Mouse (Mus musculus): ENCODE measurements around the gene 1500009C09Rik. TPM values are rescaled to one million over a fixed set of nuclear protein-coding genes. Genes with fewer than 3 reads are reported as not detected.

The 1500009C09Rik gene
- not detected for polyA plus RNA-seq (2012; fragmentation: generic; extraction: Trizol)

DNA sequence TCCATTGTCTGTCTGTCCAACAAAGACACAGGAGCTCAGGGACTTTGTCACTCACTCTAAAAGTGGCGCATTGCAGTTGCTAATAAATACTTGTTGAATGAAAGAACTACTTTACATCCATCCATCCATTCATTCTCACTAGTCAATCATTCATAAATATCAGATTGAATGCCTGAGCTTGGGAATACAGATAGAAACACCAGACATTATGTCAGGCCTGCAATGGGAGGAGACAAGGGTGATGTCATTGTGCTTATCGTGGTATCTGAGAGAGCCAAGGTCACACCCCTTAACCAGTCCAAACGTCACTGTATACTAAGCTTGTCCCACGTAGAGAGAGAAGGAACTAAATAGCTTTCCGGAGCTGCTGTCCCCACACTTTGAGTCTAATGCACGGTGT is at the start of gene 1500009C09Rik:
1500009C09Rik (plus strand) TSS at position 301 of the 400 bp plus-strand sequence.
- TF ChIP-seq E2F4 (IDR thresholded peaks at IDR 0.05; ENCODE audit: insufficient read depth) (no peak), POLR2A (IDR thresholded peaks at IDR 0.05; ENCODE audit: insufficient read length, low read depth) (no peak), SRF (IDR thresholded peaks at IDR 0.05; ENCODE audit: control insufficient read depth, insufficient read length, low read depth) (no peak), REST (IDR thresholded peaks at IDR 0.05; ENCODE audit: insufficient read depth, insufficient read length) (no peak), MAX (IDR thresholded peaks at IDR 0.05; ENCODE audit: low read depth) (no peak), TCF12 (IDR thresholded peaks at IDR 0.05; ENCODE audit: insufficient read depth, poor library complexity, severe bottlenecking) (no peak), USF1 (IDR thresholded peaks at IDR 0.05; ENCODE audit: low read depth) (no peak), MYOD1 (IDR thresholded peaks at IDR 0.05; ENCODE audit: control insufficient read depth in 1 of 3, insufficient read length in 2 of 3, low read depth in 2 of 3) (no peak), MYOG (IDR thresholded peaks at IDR 0.05; ENCODE audit: control insufficient read depth in 1 of 3, insufficient read depth in 1 of 3, insufficient read length in 2 of 3, low read depth in 2 of 3) (no peak), POLR2AphosphoS2 (IDR thresholded peaks at IDR 0.05; ENCODE audit: insufficient read length, low read depth) (no peak), CEBPB (IDR thresholded peaks at IDR 0.05; ENCODE audit: insufficient read depth, poor library complexity, severe bottlenecking) (no peak), TCF3 (IDR thresholded peaks at IDR 0.05; ENCODE audit: insufficient read length, low read depth) (no peak)
- no peak within 1 kb of the TSS for H3K4me2 ChIP-seq (ENCODE audit: low read depth)
- no peaks in the 10 kb centered on the region for H3K36me3 ChIP-seq (ENCODE audit: control insufficient read depth, insufficient read depth)
- no peaks in the 10 kb centered on the region for H3K79me2 ChIP-seq (ENCODE audit: control insufficient read depth, insufficient read depth)
- no peak within 1 kb of the TSS for H3K4me3 ChIP-seq
- H3K27me3 ChIP-seq (ENCODE audit: control insufficient read depth, insufficient read depth, insufficient read length) = peaks cover 15% of the 10 kb centered on the region
- no peak within 1 kb of the TSS for H3ac ChIP-seq (ENCODE audit: control insufficient read depth, insufficient read length)

GRCm38 (mm10) chr15:82203090-82203489 is 49.1 kb upstream of the 1500009C09Rik start:
- no peak for TF ChIP-seq POLR2AphosphoS2 (IDR thresholded peaks at IDR 0.05; ENCODE audit: insufficient read length, low read depth)
- peak; percentile 15 for TF ChIP-seq POLR2A (IDR thresholded peaks at IDR 0.05; ENCODE audit: insufficient read length, low read depth)
- no peak for TF ChIP-seq TCF12 (IDR thresholded peaks at IDR 0.05; ENCODE audit: insufficient read depth, poor library complexity, severe bottlenecking)
- TF ChIP-seq USF1 (IDR thresholded peaks at IDR 0.05; ENCODE audit: low read depth) = no peak
- no peak for TF ChIP-seq CEBPB (IDR thresholded peaks at IDR 0.05; ENCODE audit: insufficient read depth, poor library complexity, severe bottlenecking)
- Histone ChIP-seq H3K36me3 (ENCODE audit: control insufficient read depth, insufficient read depth) (peaks cover 64% of the 10 kb centered on the region), H3ac (ENCODE audit: control insufficient read depth, insufficient read length) (no peak overlapping the region), H3K4me3 (no peak overlapping the region), H3K27me3 (ENCODE audit: control insufficient read depth, insufficient read depth, insufficient read length) (no peaks in the 10 kb centered on the region), H3K79me2 (ENCODE audit: control insufficient read depth, insufficient read depth) (no peaks in the 10 kb centered on the region), H3K4me2 (ENCODE audit: low read depth) (no peak overlapping the region)

GRCm38 (mm10) chr15:82203611-82204351 is 48.4 kb upstream of the 1500009C09Rik start:
- H3K27me3 ChIP-seq (ENCODE audit: control insufficient read depth, insufficient read depth, insufficient read length) = no peaks in the 10 kb centered on the region
- TF ChIP-seq POLR2A (IDR thresholded peaks at IDR 0.05; ENCODE audit: insufficient read length, low read depth) = peak; percentile 41
- peak; percentile 82 for TF ChIP-seq POLR2AphosphoS2 (IDR thresholded peaks at IDR 0.05; ENCODE audit: insufficient read length, low read depth)
- no peak for TF ChIP-seq USF1 (IDR thresholded peaks at IDR 0.05; ENCODE audit: low read depth)
- TF ChIP-seq E2F4 (IDR thresholded peaks at IDR 0.05; ENCODE audit: insufficient read depth) = no peak
- TF ChIP-seq TCF12 (IDR thresholded peaks at IDR 0.05; ENCODE audit: insufficient read depth, poor library complexity, severe bottlenecking) = no peak
- TF ChIP-seq TCF3 (IDR thresholded peaks at IDR 0.05; ENCODE audit: insufficient read length, low read depth) = no peak
- no peak for TF ChIP-seq CEBPB (IDR thresholded peaks at IDR 0.05; ENCODE audit: insufficient read depth, poor library complexity, severe bottlenecking)
- TF ChIP-seq REST (IDR thresholded peaks at IDR 0.05; ENCODE audit: insufficient read depth, insufficient read length) = no peak
- no peak overlapping the region for H3K4me3 ChIP-seq
- H3ac ChIP-seq (ENCODE audit: control insufficient read depth, insufficient read length) = no peak overlapping the region
- no peaks in the 10 kb centered on the region for H3K79me2 ChIP-seq (ENCODE audit: control insufficient read depth, insufficient read depth)
- H3K36me3 ChIP-seq (ENCODE audit: control insufficient read depth, insufficient read depth) = peaks cover 57% of the 10 kb centered on the region
- H3K4me2 ChIP-seq (ENCODE audit: low read depth) = no peak overlapping the region

GRCm38 (mm10) chr15:82204680-82205371 is 47.4 kb upstream of the 1500009C09Rik start:
- H3K27me3 ChIP-seq (ENCODE audit: control insufficient read depth, insufficient read depth, insufficient read length) = no peaks in the 10 kb centered on the region

DNA sequence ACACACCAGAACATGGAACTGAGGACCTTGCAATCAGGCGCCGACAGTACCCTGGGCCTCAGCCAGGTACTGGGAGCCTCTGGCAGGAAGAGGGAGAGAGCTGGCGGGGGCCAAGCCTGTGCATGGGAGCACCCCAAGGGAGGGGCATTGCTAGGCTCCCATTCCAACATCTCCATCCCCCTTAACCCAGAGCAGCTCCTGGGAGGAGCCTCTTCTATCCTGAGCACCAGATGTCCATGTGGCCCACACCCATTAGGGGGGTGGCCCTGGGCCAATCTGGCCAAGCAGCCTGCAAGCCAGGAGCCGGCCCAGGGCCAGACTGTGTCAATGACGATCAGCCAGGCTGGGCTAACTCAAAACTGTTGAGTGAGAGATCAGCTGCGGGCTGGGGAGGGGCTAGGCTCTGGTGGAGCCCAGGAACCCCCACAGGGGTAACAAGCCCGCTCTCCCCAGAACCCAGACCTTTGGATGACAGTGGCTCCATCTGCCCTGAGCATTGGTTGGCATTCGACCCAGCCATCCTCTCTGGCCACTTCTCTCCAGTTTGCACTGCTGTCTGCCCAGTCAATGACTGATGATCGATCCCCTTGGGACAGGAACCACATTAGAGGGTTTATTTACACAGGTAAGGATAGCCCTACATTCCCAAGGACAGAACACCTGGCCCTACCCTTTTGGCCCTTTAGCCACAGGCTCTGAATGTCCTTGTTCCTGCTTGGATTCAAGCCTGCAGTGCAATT is 45.7 kb upstream of the 1500009C09Rik start:
- H3K4me2 ChIP-seq (ENCODE audit: low read depth) = no peak overlapping the region
- H3K36me3 ChIP-seq (ENCODE audit: control insufficient read depth, insufficient read depth) = peaks cover 36% of the 10 kb centered on the region

More at GRCm38 (mm10) chr15:82204680-82205371, 47.4 kb upstream of the 1500009C09Rik start:
- no peak for TF ChIP-seq MAX (IDR thresholded peaks at IDR 0.05; ENCODE audit: low read depth)
- no peak for TF ChIP-seq REST (IDR thresholded peaks at IDR 0.05; ENCODE audit: insufficient read depth, insufficient read length)
- no peaks in the 10 kb centered on the region for H3K79me2 ChIP-seq (ENCODE audit: control insufficient read depth, insufficient read depth)
- H3K36me3 ChIP-seq (ENCODE audit: control insufficient read depth, insufficient read depth) = peaks cover 53% of the 10 kb centered on the region
- no peak overlapping the region for H3K4me2 ChIP-seq (ENCODE audit: low read depth)
- H3K4me3 ChIP-seq = no peak overlapping the region
- H3ac ChIP-seq (ENCODE audit: control insufficient read depth, insufficient read length) = no peak overlapping the region

More for the DNA sequence above, 45.7 kb upstream of the 1500009C09Rik start:
- TF ChIP-seq CEBPB (IDR thresholded peaks at IDR 0.05; ENCODE audit: insufficient read depth, poor library complexity, severe bottlenecking) (no peak), MAX (IDR thresholded peaks at IDR 0.05; ENCODE audit: low read depth) (no peak), POLR2AphosphoS2 (IDR thresholded peaks at IDR 0.05; ENCODE audit: insufficient read length, low read depth) (peak; percentile 18), USF1 (IDR thresholded peaks at IDR 0.05; ENCODE audit: low read depth) (no peak), E2F4 (IDR thresholded peaks at IDR 0.05; ENCODE audit: insufficient read depth) (no peak), MYOD1 (IDR thresholded peaks at IDR 0.05; ENCODE audit: control insufficient read depth in 1 of 3, insufficient read length in 2 of 3, low read depth in 2 of 3) (no peak)
- Histone ChIP-seq H3K27me3 (ENCODE audit: control insufficient read depth, insufficient read depth, insufficient read length) (peaks cover 8% of the 10 kb centered on the region), H3K79me2 (ENCODE audit: control insufficient read depth, insufficient read depth) (no peaks in the 10 kb centered on the region), H3ac (ENCODE audit: control insufficient read depth, insufficient read length) (no peak overlapping the region), H3K4me3 (no peak overlapping the region)

Data from myocyte (in vitro differentiated cells).